Mouse (Mus musculus) liver, embryonic 12.5 days (tissue): ENCODE measurements at regions not wholly inside any gene's neighbourhood (a gene's known extent, or its start where the extent isn't known, plus 50 kb on each side); places are given as distances from the start of the nearest gene placed in this dataset.

ENCODE experiments used
- ATAC-seq: fragments of 200-750 bp; cut with Nextera tagmentation; 2 replicates; pipeline ENCODE4 v1.8.0; 2017; ENCODE audit warnings: moderate number of reproducible peaks, mild to moderate bottlenecking, moderate library complexity
- H3K27ac ChIP-seq: fragments of 300-500 bp; sonication (generic); 2 replicates; pipeline ENCODE4 v1.5.1; 2016; ENCODE audit warnings: mild to moderate bottlenecking
- H3K27me3 ChIP-seq: fragments of 300-500 bp; sonication (generic); replicated peaks from 2 replicates; pipeline ENCODE4 v1.6.1; 2016; ENCODE audit warnings: mild to moderate bottlenecking, moderate library complexity
- H3K36me3 ChIP-seq: fragments of 300-500 bp; sonication (generic); 2 replicates; pipeline ENCODE4 v1.6.1; 2016; ENCODE audit warnings: mild to moderate bottlenecking, moderate library complexity
- H3K4me1 ChIP-seq: fragments of 300-500 bp; sonication (generic); 2 replicates; pipeline ENCODE4 v1.6.1; 2016
- H3K4me2 ChIP-seq: fragments of 300-500 bp; sonication (generic); 2 replicates; pipeline ENCODE4 v1.6.1; 2016; ENCODE audit warnings: mild to moderate bottlenecking, moderate library complexity
- H3K4me3 ChIP-seq: fragments of 300-500 bp; sonication (generic); 2 replicates; pipeline ENCODE4 v1.5.1; 2016; ENCODE audit warnings: mild to moderate bottlenecking, moderate library complexity
- H3K9ac ChIP-seq: fragments of 300-500 bp; sonication (generic); 2 replicates; pipeline ENCODE4 v1.6.1; 2016; ENCODE audit warnings: mild to moderate bottlenecking, moderate library complexity
- H3K9me3 ChIP-seq: fragments of 300-500 bp; sonication (generic); replicated peaks from 2 replicates; pipeline ENCODE4 v1.6.1; 2016; ENCODE audit warnings: mild to moderate bottlenecking, moderate library complexity
- WGBS: fragments of 180-500 bp; shearing (Covaris S2); methylation state at CpG from one replicate; pipeline ENCODE4 v1.1.7; 2016; ENCODE audit not compliant: insufficient replicate concordance; 5-methylcytosine and 5-hydroxymethylcytosine counted together

GRCm38 (mm10) chr10:56599923-56600322 is 222.8 kb downstream of the Gja1 start:
- 52% methylated on average over 4 of the region's 4 CpGs for WGBS
- H3K4me3 ChIP-seq = no peak overlapping the region

GRCm38 (mm10) chr10:56611564-56612288 is 234.6 kb downstream of the Gja1 start:
- Histone ChIP-seq H3K36me3 (no peaks in the 10 kb centered on the region), H3K27me3 (no peaks in the 10 kb centered on the region), H3K9me3 (no peaks in the 10 kb centered on the region), H3K4me1 (no peaks in the 10 kb centered on the region), H3K9ac (no peak overlapping the region), H3K4me2 (no peak overlapping the region), H3K4me3 (no peak overlapping the region), H3K27ac (no peak overlapping the region)
- no peak for ATAC-seq
- WGBS = 59% methylated on average over 8 of the region's 8 CpGs

More at GRCm38 (mm10) chr10:56599923-56600322, 222.8 kb downstream of the Gja1 start:
- H3K36me3 ChIP-seq = no peaks in the 10 kb centered on the region
- no peaks in the 10 kb centered on the region for H3K4me1 ChIP-seq
- no peak overlapping the region for H3K4me2 ChIP-seq
- no peak overlapping the region for H3K27ac ChIP-seq
- H3K27me3 ChIP-seq = no peaks in the 10 kb centered on the region
- ATAC-seq = no peak
- no peak overlapping the region for H3K9ac ChIP-seq
- H3K9me3 ChIP-seq = no peaks in the 10 kb centered on the region

- Histone ChIP-seq H3K36me3 (no peaks in the 10 kb centered on the region), H3K9me3 (no peaks in the 10 kb centered on the region), H3K27me3 (no peaks in the 10 kb centered on the region), H3K9ac (no peak overlapping the region), H3K4me3 (no peak overlapping the region), H3K27ac (no peak overlapping the region), H3K4me1 (no peaks in the 10 kb centered on the region), H3K4me2 (no peak overlapping the region)
- no peak for ATAC-seq
- WGBS = 70% methylated on average over 2 of the region's 2 CpGs
Observed at GRCm38 (mm10) chr10:56642656-56643055, 265.5 kb downstream of the Gja1 start.

- Histone ChIP-seq H3K36me3 (no peaks in the 10 kb centered on the region), H3K4me1 (no peaks in the 10 kb centered on the region), H3K9ac (no peak overlapping the region), H3K27me3 (no peaks in the 10 kb centered on the region), H3K4me2 (no peak overlapping the region), H3K27ac (no peak overlapping the region), H3K9me3 (no peaks in the 10 kb centered on the region), H3K4me3 (no peak overlapping the region)
- 62% methylated on average over 12 of the region's 12 CpGs for WGBS
- ATAC-seq = no peak
Observed at GRCm38 (mm10) chr10:56643376-56644135, 266.4 kb downstream of the Gja1 start.

GRCm38 (mm10) chr10:56660501-56660900 is 283.4 kb downstream of the Gja1 start:
- no peaks in the 10 kb centered on the region for H3K27me3 ChIP-seq
- no peak overlapping the region for H3K4me2 ChIP-seq
- H3K9ac ChIP-seq = no peak overlapping the region
- ATAC-seq = no peak
- H3K9me3 ChIP-seq = no peaks in the 10 kb centered on the region
- no peaks in the 10 kb centered on the region for H3K36me3 ChIP-seq
- H3K4me1 ChIP-seq = no peaks in the 10 kb centered on the region
- 55% methylated on average over 4 of the region's 4 CpGs for WGBS
- no peak overlapping the region for H3K4me3 ChIP-seq
- no peak overlapping the region for H3K27ac ChIP-seq

- Histone ChIP-seq H3K9ac (no peak overlapping the region), H3K9me3 (no peaks in the 10 kb centered on the region), H3K27me3 (no peaks in the 10 kb centered on the region), H3K36me3 (no peaks in the 10 kb centered on the region), H3K4me2 (no peak overlapping the region), H3K4me1 (no peaks in the 10 kb centered on the region), H3K4me3 (no peak overlapping the region), H3K27ac (no peak overlapping the region)
- ATAC-seq = no peak
- 70% methylated on average over 3 of the region's 3 CpGs for WGBS
Observed at GRCm38 (mm10) chr10:56673919-56674318, 296.8 kb downstream of the Gja1 start.

- WGBS = 61% methylated on average over 3 of the region's 3 CpGs
- H3K36me3 ChIP-seq = no peaks in the 10 kb centered on the region
- H3K27ac ChIP-seq = no peak overlapping the region
- no peaks in the 10 kb centered on the region for H3K9me3 ChIP-seq
- ATAC-seq = no peak
- no peaks in the 10 kb centered on the region for H3K27me3 ChIP-seq
- H3K4me2 ChIP-seq = no peak overlapping the region
- H3K9ac ChIP-seq = no peak overlapping the region
- no peak overlapping the region for H3K4me3 ChIP-seq
- no peaks in the 10 kb centered on the region for H3K4me1 ChIP-seq
Observed at GRCm38 (mm10) chr10:56682901-56683300, 305.8 kb downstream of the Gja1 start.

- no peak overlapping the region for H3K27ac ChIP-seq
- H3K9me3 ChIP-seq = no peaks in the 10 kb centered on the region
- H3K36me3 ChIP-seq = no peaks in the 10 kb centered on the region
- H3K9ac ChIP-seq = no peak overlapping the region
- H3K27me3 ChIP-seq = no peaks in the 10 kb centered on the region
- no peaks in the 10 kb centered on the region for H3K4me1 ChIP-seq
- no peak overlapping the region for H3K4me3 ChIP-seq
- 71% methylated on average over 8 of the region's 8 CpGs for WGBS
- no peak for ATAC-seq
- H3K4me2 ChIP-seq = no peak overlapping the region
Observed at GRCm38 (mm10) chr10:56685655-56686250, 308.6 kb downstream of the Gja1 start.

GRCm38 (mm10) chr10:56691467-56691866 is 314.3 kb downstream of the Gja1 start:
- Histone ChIP-seq H3K27me3 (no peaks in the 10 kb centered on the region), H3K36me3 (no peaks in the 10 kb centered on the region), H3K9me3 (no peaks in the 10 kb centered on the region), H3K4me3 (no peak overlapping the region), H3K4me1 (no peaks in the 10 kb centered on the region), H3K9ac (no peak overlapping the region), H3K4me2 (no peak overlapping the region), H3K27ac (no peak overlapping the region)
- no peak for ATAC-seq
- 40% methylated on average over 2 of the region's 2 CpGs for WGBS

- no peak overlapping the region for H3K4me3 ChIP-seq
- no peaks in the 10 kb centered on the region for H3K27me3 ChIP-seq
- no peak for ATAC-seq
- 74% methylated on average over 3 of the region's 3 CpGs for whole genome bisulfite sequencing
- no peak overlapping the region for H3K4me2 ChIP-seq
- no peaks in the 10 kb centered on the region for H3K4me1 ChIP-seq
- H3K9ac ChIP-seq = no peak overlapping the region
- H3K36me3 ChIP-seq = no peaks in the 10 kb centered on the region
- no peaks in the 10 kb centered on the region for H3K9me3 ChIP-seq
- no peak overlapping the region for H3K27ac ChIP-seq
Observed at GRCm38 (mm10) chr10:56695100-56695499, 318.0 kb downstream of the Gja1 start.

GRCm38 (mm10) chr10:56700126-56700525 is 323.0 kb downstream of the Gja1 start:
- H3K27ac ChIP-seq = no peak overlapping the region
- H3K4me2 ChIP-seq = no peak overlapping the region
- WGBS = 61% methylated on average over 6 of the region's 6 CpGs
- no peak overlapping the region for H3K9ac ChIP-seq
- H3K9me3 ChIP-seq = no peaks in the 10 kb centered on the region
- H3K4me1 ChIP-seq = no peaks in the 10 kb centered on the region
- H3K4me3 ChIP-seq = no peak overlapping the region
- ATAC-seq = no peak
- no peaks in the 10 kb centered on the region for H3K27me3 ChIP-seq
- no peaks in the 10 kb centered on the region for H3K36me3 ChIP-seq

GRCm38 (mm10) chr10:56708411-56708810 is 331.3 kb downstream of the Gja1 start:
- 74% methylated on average over 2 of the region's 2 CpGs for WGBS

More at GRCm38 (mm10) chr10:56708411-56708810, 331.3 kb downstream of the Gja1 start:
- H3K4me2 ChIP-seq = no peak overlapping the region
- no peak overlapping the region for H3K9ac ChIP-seq
- H3K36me3 ChIP-seq = no peaks in the 10 kb centered on the region
- no peak for ATAC-seq
- H3K27me3 ChIP-seq = no peaks in the 10 kb centered on the region
- no peak overlapping the region for H3K4me3 ChIP-seq
- H3K9me3 ChIP-seq = no peaks in the 10 kb centered on the region
- no peak overlapping the region for H3K27ac ChIP-seq
- H3K4me1 ChIP-seq = no peaks in the 10 kb centered on the region
